Mouse (Mus musculus) cerebellum, adult 9-10 months (tissue): ENCODE measurements at regions not wholly inside any gene's neighbourhood (a gene's known extent, or its start where the extent isn't known, plus 50 kb on each side); places are given as distances from the start of the nearest gene placed in this dataset.

ENCODE experiments used
- DNase-seq: peaks from one replicate; pipeline ENCODE4 v3.0.0; 2022

- no peak for DNase-seq
These were observed 417.5 kb downstream of the Fgf9 start for GRCm38 (mm10) chr14:58487836-58488235.

GRCm38 (mm10) chr14:58480454-58480853 lies 410.1 kb downstream of the Fgf9 start:
- no peak for DNase-seq

GRCm38 (mm10) chr14:58470678-58471077 lies 400.3 kb downstream of the Fgf9 start:
- no peak for DNase-seq

GRCm38 (mm10) chr14:58468451-58468850 lies 398.1 kb downstream of the Fgf9 start:
- DNase-seq = no peak

- DNase-seq = no peak
These were observed 397.5 kb downstream of the Fgf9 start for GRCm38 (mm10) chr14:58467856-58468255.

- DNase-seq = peak; percentile 24
These were observed 376.5 kb downstream of the Fgf9 start for GRCm38 (mm10) chr14:58446776-58447354.

- DNase-seq = no peak
These were observed 374.1 kb downstream of the Fgf9 start for GRCm38 (mm10) chr14:58444496-58444895.

- DNase-seq = no peak
These were observed 372.2 kb downstream of the Fgf9 start for GRCm38 (mm10) chr14:58442501-58442900.

GRCm38 (mm10) chr14:58439963-58440362 lies 369.6 kb downstream of the Fgf9 start:
- no peak for DNase-seq

GRCm38 (mm10) chr14:58436096-58436495 lies 365.7 kb downstream of the Fgf9 start:
- DNase-seq = no peak

GRCm38 (mm10) chr14:58426472-58426871 lies 356.1 kb downstream of the Fgf9 start:
- DNase-seq = no peak

GRCm38 (mm10) chr14:58421904-58422303 lies 351.6 kb downstream of the Fgf9 start:
- DNase-seq = no peak

GRCm38 (mm10) chr14:58417545-58417944 lies 347.2 kb downstream of the Fgf9 start:
- DNase-seq = no peak

- no peak for DNase-seq
These were observed 321.8 kb downstream of the Fgf9 start for GRCm38 (mm10) chr14:58392055-58392726.

- no peak for DNase-seq
These were observed 320.4 kb downstream of the Fgf9 start for GRCm38 (mm10) chr14:58390741-58391140.

- DNase-seq = no peak
These were observed 317.1 kb downstream of the Fgf9 start for GRCm38 (mm10) chr14:58387348-58388000.

- DNase-seq = peak; percentile 12
These were observed 304.7 kb downstream of the Fgf9 start for GRCm38 (mm10) chr14:58375056-58375455.

GRCm38 (mm10) chr14:58356824-58357223 lies 286.5 kb downstream of the Fgf9 start:
- no peak for DNase-seq

- no peak for DNase-seq
These were observed 282.6 kb downstream of the Fgf9 start for GRCm38 (mm10) chr14:58352986-58353385.

- no peak for DNase-seq
These were observed 265.8 kb downstream of the Fgf9 start for GRCm38 (mm10) chr14:58336148-58336547.

- no peak for DNase-seq
These were observed 252.8 kb downstream of the Fgf9 start for GRCm38 (mm10) chr14:58323164-58323563.

GRCm38 (mm10) chr14:58322461-58322860 lies 252.1 kb downstream of the Fgf9 start:
- DNase-seq = no peak

GRCm38 (mm10) chr14:58321875-58322274 lies 251.5 kb downstream of the Fgf9 start:
- no peak for DNase-seq

GRCm38 (mm10) chr14:58321234-58321633 lies 250.9 kb downstream of the Fgf9 start:
- no peak for DNase-seq
